Mouse (Mus musculus) MEL (cell line): ENCODE results near the gene Rab3a. TPM values are rescaled to one million over a fixed set of nuclear protein-coding genes. Genes with fewer than 3 reads are reported as not detected.

Experiments used
- DNase-seq: peaks from one replicate; pipeline ENCODE4 v3.0.0; 2011; ENCODE audit warnings: low read depth, low spot score
- H3K27ac ChIP-seq: 2 replicates; pipeline ENCODE4 v1.5.1; 2012; ENCODE audit warnings: low read depth, mild to moderate bottlenecking, control low read depth, low read length, moderate library complexity; ENCODE audit not compliant: control insufficient read depth
- H3K27me3 ChIP-seq, 2 experiments: fragments of 150-350 bp in 1 of 2; sonication (generic) in 1 of 2; 2 replicates each; pipeline ENCODE4 v1.6.1; 2012; ENCODE audit warnings: low read length in 2 of 2, mild to moderate bottlenecking in 2 of 2, improper control_type of control experiment in 1 of 2, moderate library complexity in 1 of 2; ENCODE audit not compliant: insufficient read depth in 2 of 2, control insufficient read depth in 1 of 2
- H3K36me3 ChIP-seq, 2 experiments: 2 replicates each; pipeline ENCODE4 v1.6.1; 2012 to 2014; ENCODE audit warnings: low read length in 2 of 2, improper control_type of control experiment in 1 of 2, inconsistent platforms in 1 of 2, mild to moderate bottlenecking in 1 of 2; ENCODE audit not compliant: insufficient read depth in 2 of 2, control insufficient read depth in 1 of 2
- H3K4me1 ChIP-seq, 2 experiments: fragments of 150-350 bp in 1 of 2; sonication (generic) in 1 of 2; 2 replicates each; pipeline ENCODE4 v1.6.1; 2012; ENCODE audit warnings: low read length in 2 of 2, improper control_type of control experiment in 1 of 2, mild to moderate bottlenecking in 1 of 2; ENCODE audit not compliant: insufficient read depth in 2 of 2, control insufficient read depth in 1 of 2
- H3K4me3 ChIP-seq, 2 experiments: fragments of 150-350 bp in 1 of 2; sonication (generic) in 1 of 2; 2 replicates each; pipeline ENCODE4 v1.5.1; 2012; ENCODE audit warnings: low read depth in 2 of 2, low read length in 2 of 2, mild to moderate bottlenecking in 2 of 2, moderate library complexity in 2 of 2, control low read depth in 1 of 2, improper control_type of control experiment in 1 of 2; ENCODE audit not compliant: control insufficient read depth in 1 of 2, insufficient read depth in 1 of 2
- H3K79me2 ChIP-seq: 2 replicates; pipeline ENCODE4 v1.6.1; 2012; ENCODE audit warnings: mild to moderate bottlenecking, low read length, moderate library complexity; ENCODE audit not compliant: control insufficient read depth, poor library complexity, insufficient read depth
- H3K9ac ChIP-seq: 2 replicates; pipeline ENCODE4 v1.6.1; 2012; ENCODE audit warnings: low read depth, mild to moderate bottlenecking, control low read depth, low read length, moderate library complexity; ENCODE audit not compliant: control insufficient read depth, poor library complexity, severe bottlenecking
- H3K9me3 ChIP-seq: fragments of 150-350 bp; sonication (generic); replicated peaks from 2 replicates; pipeline ENCODE4 v1.6.1; 2012; ENCODE audit warnings: mild to moderate bottlenecking, low read length, improper control_type of control experiment, moderate library complexity; ENCODE audit not compliant: insufficient read depth
- BHLHE40 ChIP-seq: IDR thresholded peaks from 2 replicates; pipeline ENCODE4 v1.6.1; 2012; ENCODE audit warnings: low read depth, mild to moderate bottlenecking, inconsistent platforms, low read length, improper control_type of control experiment, borderline replicate concordance
- CTCF ChIP-seq, 3 experiments: IDR thresholded peaks in 2 of 3; conservative IDR thresholded peaks in 1 of 3; 2 replicates each; pipeline ENCODE4 v1.5.1; 2011 to 2012; ENCODE audit warnings: low read length in 3 of 3, low read depth in 2 of 3, mild to moderate bottlenecking in 2 of 3, improper control_type of control experiment in 1 of 3, inconsistent platforms in 1 of 3, mixed read lengths in 1 of 3, moderate library complexity in 1 of 3; ENCODE audit not compliant: control insufficient read depth in 1 of 3, insufficient read depth in 1 of 3, poor library complexity in 1 of 3, severe bottlenecking in 1 of 3
- ELF1 ChIP-seq: IDR thresholded peaks from 2 replicates; pipeline ENCODE4 v1.6.1; 2014; ENCODE audit warnings: low read depth, mild to moderate bottlenecking, inconsistent platforms, low read length, improper control_type of control experiment, moderate library complexity
- EP300 ChIP-seq, 2 experiments: IDR thresholded peaks; 2 replicates each; pipeline ENCODE4 v1.6.1; 2011; ENCODE audit warnings: improper control_type of control experiment in 2 of 2, low read length in 2 of 2, low read depth in 1 of 2, mild to moderate bottlenecking in 1 of 2
- ETS1 ChIP-seq: IDR thresholded peaks from 2 replicates; pipeline ENCODE4 v1.6.1; 2012; ENCODE audit warnings: low read depth, mild to moderate bottlenecking, inconsistent platforms, low read length, improper control_type of control experiment, moderate library complexity
- GATA1 ChIP-seq: IDR thresholded peaks from 2 replicates; pipeline ENCODE4 v1.6.1; 2011; ENCODE audit warnings: low read depth, low read length, improper control_type of control experiment
- HCFC1 ChIP-seq: IDR thresholded peaks from 2 replicates; pipeline ENCODE4 v1.6.1; 2012; ENCODE audit warnings: low read depth, mild to moderate bottlenecking, inconsistent platforms, low read length, improper control_type of control experiment, moderate library complexity
- JUND ChIP-seq: IDR thresholded peaks from 2 replicates; pipeline ENCODE4 v1.6.1; 2011; ENCODE audit warnings: low read depth, mild to moderate bottlenecking, improper control_type of control experiment, low read length
- MAX ChIP-seq: IDR thresholded peaks from 2 replicates; pipeline ENCODE4 v1.6.1; 2011; ENCODE audit warnings: low read length, improper control_type of control experiment
- MYB ChIP-seq: IDR thresholded peaks from 2 replicates; pipeline ENCODE4 v1.6.1; 2011; ENCODE audit warnings: mild to moderate bottlenecking, low read depth, low read length, improper control_type of control experiment
- NELFE ChIP-seq: IDR thresholded peaks from 2 replicates; pipeline ENCODE4 v1.6.1; 2011; ENCODE audit warnings: low read depth, low read length, improper control_type of control experiment
- NRF1 ChIP-seq: IDR thresholded peaks from 2 replicates; pipeline ENCODE4 v1.6.1; 2014; ENCODE audit warnings: low read depth, mild to moderate bottlenecking, inconsistent platforms, low read length, improper control_type of control experiment, moderate library complexity; ENCODE audit not compliant: poor library complexity, insufficient read depth, severe bottlenecking
- POLR2A ChIP-seq, 2 experiments: IDR thresholded peaks; 2 replicates each; pipeline ENCODE4 v1.6.1; 2011 to 2012; ENCODE audit warnings: low read length in 2 of 2, mild to moderate bottlenecking in 2 of 2, control low read depth in 1 of 2, improper control_type of control experiment in 1 of 2, low read depth in 1 of 2, moderate library complexity in 1 of 2; ENCODE audit not compliant: control insufficient read depth in 1 of 2, insufficient read depth in 1 of 2, poor library complexity in 1 of 2
- POLR2AphosphoS2 ChIP-seq: IDR thresholded peaks from 2 replicates; pipeline ENCODE4 v1.6.1; 2011; ENCODE audit warnings: low read length, improper control_type of control experiment
- RCOR1 ChIP-seq: IDR thresholded peaks from 2 replicates; pipeline ENCODE4 v1.6.1; 2012; ENCODE audit warnings: low read depth, mild to moderate bottlenecking, inconsistent platforms, low read length, improper control_type of control experiment
- SMC3 ChIP-seq: IDR thresholded peaks from 2 replicates; pipeline ENCODE4 v1.6.1; 2011; ENCODE audit warnings: low read depth, low read length, improper control_type of control experiment
- TAL1 ChIP-seq: IDR thresholded peaks from 2 replicates; pipeline ENCODE4 v1.6.1; 2012; ENCODE audit warnings: mild to moderate bottlenecking, inconsistent platforms, low read length, moderate library complexity, mixed read lengths
- USF1 ChIP-seq: IDR thresholded peaks from 2 replicates; pipeline ENCODE4 v1.6.1; 2014; ENCODE audit warnings: low read depth, mild to moderate bottlenecking, inconsistent platforms, low read length, improper control_type of control experiment, moderate library complexity
- USF2 ChIP-seq, 2 experiments: IDR thresholded peaks; 2 replicates each; pipeline ENCODE4 v1.6.1; 2011 to 2012; ENCODE audit warnings: improper control_type of control experiment in 2 of 2, low read length in 2 of 2, borderline replicate concordance in 1 of 2, inconsistent platforms in 1 of 2, low read depth in 1 of 2, mild to moderate bottlenecking in 1 of 2; ENCODE audit not compliant: insufficient read depth in 1 of 2
- ZC3H11A ChIP-seq: IDR thresholded peaks from 2 replicates; pipeline ENCODE4 v1.6.1; 2012; ENCODE audit warnings: low read depth, mild to moderate bottlenecking, inconsistent platforms, low read length, improper control_type of control experiment
- ZKSCAN1 ChIP-seq: IDR thresholded peaks from 2 replicates; pipeline ENCODE4 v1.6.1; 2012; ENCODE audit warnings: low read depth, mild to moderate bottlenecking, inconsistent platforms, low read length, improper control_type of control experiment, moderate library complexity
- ZMIZ1 ChIP-seq: IDR thresholded peaks from 2 replicates; pipeline ENCODE4 v1.6.1; 2012; ENCODE audit warnings: low read depth, mild to moderate bottlenecking, inconsistent platforms, low read length, improper control_type of control experiment, moderate library complexity
- ZNF384 ChIP-seq: IDR thresholded peaks from 2 replicates; pipeline ENCODE4 v1.6.1; 2012; ENCODE audit warnings: low read depth, mild to moderate bottlenecking, inconsistent platforms, low read length, improper control_type of control experiment
- polyA plus RNA-seq, 2 experiments: library from polyadenylated mRNA; stranded (reverse) in 1 of 2; unstranded in 1 of 2; fragments of >175 nt in 1 of 2; fragments of >200 nt in 1 of 2; gene quantifications; 2 replicates each; pipeline versions ENCODE4 v1.2.1 to v1.2.4; 2012; ENCODE audit warnings: low replicate concordance in 2 of 2, low read depth in 1 of 2; ENCODE audit not compliant: insufficient read length in 2 of 2, insufficient read depth in 1 of 2, missing spikeins in 1 of 2
- total RNA-seq: library from RNA; depleted of rRNA; stranded (reverse); fragments of 300-350 nt; gene quantifications from 2 replicates; pipeline ENCODE4 v1.2.3, GENCODE M21; 2012

The Rab3a gene
- total and polyA plus RNA-seq, 3 experiments, result 1.8 to 5.6 TPM; not detected in 1

GRCm38 (mm10) chr8:70726721-70727120 is 27.8 kb upstream of the Rab3a start:
- no peaks in the 10 kb centered on the region; a peak in 3 of 4 replicates for H3K27me3 ChIP-seq
- no peak overlapping the region for H3K27ac ChIP-seq
- TF ChIP-seq POLR2AphosphoS2, result no peak
- no peak for TF ChIP-seq HCFC1
- no peak for TF ChIP-seq JUND
- no peak for TF ChIP-seq ETS1
- no peak for TF ChIP-seq ZMIZ1
- no peak for TF ChIP-seq ZC3H11A
- TF ChIP-seq POLR2A (IDR thresholded peaks at IDR 0.05; ENCODE audit: control insufficient read depth in 1 of 2, insufficient read depth in 1 of 2, low read depth in 1 of 2, low read length in 2 of 2, poor library complexity in 1 of 2), result no peak
- TF ChIP-seq USF1, result no peak
- TF ChIP-seq RCOR1, result no peak
- TF ChIP-seq TAL1, result no peak
- TF ChIP-seq BHLHE40, result no peak
- no peak for TF ChIP-seq MYB
- no peaks in the 10 kb centered on the region for H3K36me3 ChIP-seq
- H3K79me2 ChIP-seq, result no peaks in the 10 kb centered on the region
- peaks cover 0 to 5% of the 10 kb centered on the region in 2 experiments; a peak in 2 of 4 replicates for H3K4me1 ChIP-seq
- H3K9me3 ChIP-seq, result no peaks in the 10 kb centered on the region
- no peak for DNase-seq
- H3K4me3 ChIP-seq, result no peak overlapping the region
- no peak overlapping the region for H3K9ac ChIP-seq

GRCm38 (mm10) chr8:70729808-70730475 is 24.5 kb upstream of the Rab3a start:
- H3K9me3 ChIP-seq, result no peaks in the 10 kb centered on the region
- H3K79me2 ChIP-seq, result no peaks in the 10 kb centered on the region
- peaks cover 0 to 5% of the 10 kb centered on the region in 2 experiments; a peak in 2 of 4 replicates for H3K4me1 ChIP-seq
- TF ChIP-seq ELF1 (0 out of 2 replicates have a peak, but pooled peaks have one; percentile 18), ETS1 (no peak), HCFC1 (peak; percentile 58; the same call in 1 of the 2 replicates), BHLHE40 (no peak), NELFE (0 out of 2 replicates have a peak, but pooled peaks have one; percentile 9)
- H3K9ac ChIP-seq, result peak overlapping the region; percentile 67
- H3K36me3 ChIP-seq, result no peaks in the 10 kb centered on the region
- H3K27me3 ChIP-seq, result no peaks in the 10 kb centered on the region; a peak in 2 of 4 replicates
- peak; percentile 63 for DNase-seq
- no peak overlapping the region for H3K27ac ChIP-seq
- peak overlapping the region; percentile 83 to 92 for H3K4me3 ChIP-seq

GRCm38 (mm10) chr8:70730956-70731355 is 23.5 kb upstream of the Rab3a start:
- no peak overlapping the region for H3K4me3 ChIP-seq
- no peak overlapping the region for H3K27ac ChIP-seq
- H3K36me3 ChIP-seq, result no peaks in the 10 kb centered on the region
- no peak overlapping the region for H3K9ac ChIP-seq
- peaks cover 0 to 2% of the 10 kb centered on the region in 2 experiments; a peak in 2 of 4 replicates for H3K27me3 ChIP-seq
- H3K9me3 ChIP-seq, result no peaks in the 10 kb centered on the region
- H3K79me2 ChIP-seq, result no peaks in the 10 kb centered on the region
- peak; percentile 17 for DNase-seq
- H3K4me1 ChIP-seq, result peaks cover 0 to 5% of the 10 kb centered on the region in 2 experiments; a peak in 2 of 4 replicates
- TF ChIP-seq ZC3H11A (no peak), MAX (no peak), RCOR1 (no peak), BHLHE40 (no peak), SMC3 (no peak), USF2 (IDR thresholded peaks at IDR 0.05; ENCODE audit: borderline replicate concordance in 1 of 2, insufficient read depth in 1 of 2, low read depth in 1 of 2, low read length in 2 of 2) (no peak), ELF1 (no peak), POLR2AphosphoS2 (no peak), CTCF (IDR thresholded peaks at IDR 0.05 in 2 of 3, conservative IDR thresholded peaks at IDR 0.05 in 1 of 3; ENCODE audit: control insufficient read depth in 1 of 3, insufficient read depth in 1 of 3, low read depth in 2 of 3, low read length in 3 of 3, poor library complexity in 1 of 3, severe bottlenecking in 1 of 3) (no peak), ZMIZ1 (no peak), GATA1 (no peak), ZNF384 (no peak), ZKSCAN1 (no peak), EP300 (IDR thresholded peaks at IDR 0.05; ENCODE audit: low read depth in 1 of 2, low read length in 2 of 2) (no peak), JUND (no peak), NRF1 (no peak), TAL1 (no peak)
